Mouse (Mus musculus) c-Kit-positive CD71-positive TER-119-negative erythroid progenitor cells, embryonic 14.5 days (primary cell): ENCODE measurements around the gene Tmem120b.

ENCODE experiments used
- DNase-seq: peaks from one replicate; pipeline ENCODE4 v3.0.0-alpha.2; 2013; ENCODE audit warnings: low read depth

Gene Tmem120b

GRCm38 (mm10) chr5:123128426-123129169, 60.4 kb downstream of the Tmem120b start:
- DNase-seq, result no peak

- DNase-seq, result no peak
Observed at GRCm38 (mm10) chr5:123129170-123129757, 61.0 kb downstream of the Tmem120b start.

- DNase-seq, result no peak
Observed at GRCm38 (mm10) chr5:123130030-123130813, 62.0 kb downstream of the Tmem120b start.

- DNase-seq, result no peak
Observed at GRCm38 (mm10) chr5:123130814-123131148, 62.6 kb downstream of the Tmem120b start.

GRCm38 (mm10) chr5:123132308-123133071, 64.3 kb downstream of the Tmem120b start, which contains the start of gene Rhof:
Rhof (minus strand) TSS chr5:123132692.
- peak; percentile 79 for DNase-seq

- peak; percentile 84 for DNase-seq
Observed at GRCm38 (mm10) chr5:123133083-123133783, 65.0 kb downstream of the Tmem120b start.

- no peak for DNase-seq
Observed at GRCm38 (mm10) chr5:123133784-123134143, 65.5 kb downstream of the Tmem120b start.

GRCm38 (mm10) chr5:123134186-123134874, 66.1 kb downstream of the Tmem120b start:
- no peak for DNase-seq

- DNase-seq, result no peak
Observed at GRCm38 (mm10) chr5:123134875-123135382, 66.7 kb downstream of the Tmem120b start.

GRCm38 (mm10) chr5:123135471-123136360, 67.5 kb downstream of the Tmem120b start:
- DNase-seq, result no peak

GRCm38 (mm10) chr5:123136361-123137043, 68.3 kb downstream of the Tmem120b start:
- DNase-seq, result peak; percentile 81

GRCm38 (mm10) chr5:123137044-123137909, 69.1 kb downstream of the Tmem120b start:
- peak; percentile 74 for DNase-seq

- no peak for DNase-seq
Observed at GRCm38 (mm10) chr5:123137910-123138229, 69.7 kb downstream of the Tmem120b start.

- DNase-seq, result no peak
Observed at GRCm38 (mm10) chr5:123138230-123138911, 70.2 kb downstream of the Tmem120b start.

- DNase-seq, result peak; percentile 71
Observed at GRCm38 (mm10) chr5:123138953-123139721, 70.9 kb downstream of the Tmem120b start.

- no peak for DNase-seq
Observed at GRCm38 (mm10) chr5:123139722-123140627, 71.8 kb downstream of the Tmem120b start.
